Mouse (Mus musculus) bone marrow macrophage, adult 2 months (primary cell): ENCODE measurements around the gene Teddm1b.

ENCODE experiments used
- CTCF ChIP-seq: IDR thresholded peaks from 2 replicates; pipeline ENCODE4 v1.5.1; 2012; ENCODE audit warnings: low read depth, mild to moderate bottlenecking, low read length, moderate library complexity
- POLR2A ChIP-seq: IDR thresholded peaks from 2 replicates; pipeline ENCODE4 v1.6.1; 2012; ENCODE audit warnings: mild to moderate bottlenecking, low read depth, low read length, borderline replicate concordance

DNA sequence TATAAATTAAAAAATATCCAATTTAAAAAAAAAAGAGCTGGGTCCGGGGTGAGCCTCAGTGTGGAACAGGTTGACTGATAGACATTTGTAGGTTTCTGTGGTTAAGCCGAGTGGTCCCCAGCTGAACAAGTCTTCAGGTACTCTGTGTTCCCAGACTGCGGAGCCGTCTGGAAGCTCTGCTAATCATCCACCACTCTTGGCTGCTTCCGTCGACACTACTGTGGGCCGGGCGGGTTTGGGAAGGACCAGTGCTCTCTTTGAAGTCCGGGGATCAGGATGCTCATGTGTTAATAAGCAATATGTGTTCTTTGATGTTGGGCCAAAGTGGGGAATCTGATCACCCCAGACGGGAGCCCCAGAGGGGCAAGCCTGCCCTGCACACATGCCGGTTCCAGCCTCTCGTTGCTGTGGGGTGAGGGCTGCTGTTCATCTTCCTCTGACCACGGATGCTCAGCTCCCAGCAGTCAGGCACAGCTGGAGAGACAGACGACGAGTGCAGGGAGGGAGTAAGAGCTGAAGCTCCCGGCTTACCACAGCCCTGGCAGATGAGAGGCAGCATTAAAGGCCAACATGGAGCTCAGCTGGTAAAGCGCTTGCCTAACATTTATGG is 12.0 kb downstream of the Teddm1b start:
- no peak for TF ChIP-seq CTCF
- no peak for TF ChIP-seq POLR2A
